In genomic region chr2:122345106-122345893, GRCm38 (mm10) we compare ENCODE assay signal across 20 mouse cellular contexts. TPM values are rescaled to one million over a fixed set of nuclear protein-coding genes. Genes with fewer than 3 reads are reported as not detected.
DNase-seq lines count a peak whose midpoint lies in the region; ATAC-seq and TF ChIP-seq lines count a peak whose summit lies in the region.
"Had no signal": no experiment of that assay in that cellular context is flagged by ENCODE, and none has a peak within 500 bp of the region (broad histone marks: within the 10 kb centered on the region; RNA-seq: fewer than 3 reads in every experiment).

No protein-coding gene starts in this region.

- H3K4me3 ChIP-seq in left cerebral cortex, adult 2 months = no peak overlapping the region
- H3K4me3 ChIP-seq in embryonic facial prominence, embryonic 13.5 days = no peak overlapping the region
- no peak overlapping the region for H3K4me3 ChIP-seq in stomach, embryonic 16.5 days (replicated peaks; ENCODE audit: low read length)
- H3K4me3 ChIP-seq: gastrocnemius, adult 2 months; heart, adult 2 months; midbrain, embryonic 13.5 days; neural tube, embryonic 13.5 days had no signal

- H3K27ac ChIP-seq in left cerebral cortex, adult 2 months = no peak overlapping the region
- H3K27ac ChIP-seq in embryonic facial prominence, embryonic 13.5 days = peak overlapping the region; percentile 56; the same call in 1 of the 2 replicates
- H3K27ac ChIP-seq in stomach, embryonic 16.5 days (ENCODE audit: low read length) = peak overlapping the region; percentile 90
- H3K27ac ChIP-seq: gastrocnemius, adult 2 months; heart, adult 2 months; hindbrain, embryonic 14.5 days; midbrain, embryonic 13.5 days; neural tube, embryonic 13.5 days had no signal

- intact Hi-C loops in left cerebral cortex, adult 2 months (cut with DNase I) = no loop called here
- intact Hi-C loops in left cerebral cortex, postnatal 10 days (cut with DNase I) = no loop called here

- H3K9me3 ChIP-seq in embryonic facial prominence, embryonic 13.5 days = no peaks in the 10 kb centered on the region
- H3K9me3 ChIP-seq in stomach, embryonic 16.5 days (replicated peaks; ENCODE audit: control insufficient read depth, low read length) = no peaks in the 10 kb centered on the region
- H3K9me3 ChIP-seq: midbrain, embryonic 13.5 days; neural tube, embryonic 13.5 days had no signal

- no peak for DNase-seq in left cerebral cortex, adult 2 months (ENCODE audit: extremely low spot score in 1 of 2, low spot score in 2 of 2)
- no peak for DNase-seq in left cerebral cortex, postnatal 10 days (ENCODE audit: extremely low spot score in 1 of 2, low spot score in 2 of 2)
- peak; percentile 65 for DNase-seq in cerebellum, adult 9-11 months
- DNase-seq in adrenal gland, adult 8-10 months = no peak
- DNase-seq in adrenal gland, postnatal 4 days (ENCODE audit: low spot score in 2 of 2) = no peak
- DNase-seq: gastrocnemius, adult 2 months; heart, adult 2 months; kidney, adult 9 months; right cerebral cortex, postnatal 4 days; thymus, postnatal 36 days had no signal

- WGBS in embryonic facial prominence, embryonic 13.5 days = 76% methylated on average over 6 of the region's 6 CpGs
- WGBS in stomach, embryonic 16.5 days = 69% methylated on average over 6 of the region's 6 CpGs

- H3K27me3 ChIP-seq in embryonic facial prominence, embryonic 13.5 days = no peaks in the 10 kb centered on the region
- no peaks in the 10 kb centered on the region for H3K27me3 ChIP-seq in stomach, embryonic 16.5 days (ENCODE audit: control insufficient read depth, insufficient read depth, low read length)
- H3K27me3 ChIP-seq: midbrain, embryonic 13.5 days; neural tube, embryonic 13.5 days had no signal

- H3K4me2 ChIP-seq in embryonic facial prominence, embryonic 13.5 days = no peak overlapping the region
- no peak overlapping the region for H3K4me2 ChIP-seq in stomach, embryonic 16.5 days (ENCODE audit: low read depth, low read length)
- H3K4me2 ChIP-seq: hindbrain, embryonic 14.5 days; liver, embryonic 11.5 days; midbrain, embryonic 13.5 days; neural tube, embryonic 13.5 days had no signal

- no peak for ATAC-seq in embryonic facial prominence, embryonic 13.5 days (ENCODE audit: insufficient number of reproducible peaks, insufficient read depth, low FRiP score, low TSS enrichment, low read depth)
- peak; percentile 21 for ATAC-seq in stomach, embryonic 16.5 days (ENCODE audit: insufficient read depth, low FRiP score)
- ATAC-seq: CD4-positive, CD25-positive, alpha-beta regulatory T cell, adult 4 months; midbrain, embryonic 13.5 days had no signal

- TF ChIP-seq CTCF in left cerebral cortex, adult 2 months (IDR thresholded peaks at IDR 0.05) = peak; percentile 15

- H3K9ac ChIP-seq in embryonic facial prominence, embryonic 13.5 days = no peak overlapping the region
- no peak overlapping the region for H3K9ac ChIP-seq in stomach, embryonic 16.5 days (ENCODE audit: low read length)
- H3K9ac ChIP-seq: hindbrain, embryonic 14.5 days; midbrain, embryonic 13.5 days; neural tube, embryonic 13.5 days had no signal

- H3K36me3 ChIP-seq in embryonic facial prominence, embryonic 13.5 days = no peaks in the 10 kb centered on the region
- no peaks in the 10 kb centered on the region for H3K36me3 ChIP-seq in stomach, embryonic 16.5 days (ENCODE audit: control insufficient read depth, insufficient read depth, low read length)
- H3K36me3 ChIP-seq: midbrain, embryonic 13.5 days; neural tube, embryonic 13.5 days had no signal

- H3K4me1 ChIP-seq in embryonic facial prominence, embryonic 13.5 days = peaks cover 25% of the 10 kb centered on the region
- H3K4me1 ChIP-seq in stomach, embryonic 16.5 days (ENCODE audit: control insufficient read depth, insufficient read depth, low read length) = peaks cover 12% of the 10 kb centered on the region

RNA-seq across cellular contexts. Expression of gene Shf, which starts 23.7 kb away (rescaled TPM):
- total RNA-seq in left cerebral cortex, adult 2 months (2021) = 10 to 100 TPM; 70.3 to 78.4 TPM
- 10 to 100 TPM; 64.8 to 72.7 TPM for total RNA-seq in left cerebral cortex, postnatal 10 days (2021)
- 4.3 and 6.6 TPM in 2 replicates for polyA plus RNA-seq in embryonic facial prominence, embryonic 13.5 days (2015; fragmentation: Nextera tagmentation; extraction: Ambion mirVana)
- 1.1 and 2.5 TPM in 2 replicates for polyA plus RNA-seq in stomach, embryonic 16.5 days (2015; fragmentation: Nextera tagmentation; extraction: Ambion mirVana)
- 10 to 100 TPM in 2 of 4 experiments, 1 to 10 TPM in 2; 8.1 to 18.5 (median 13.8) TPM for total RNA-seq in adrenal gland, adult 8-10 months (2022)
- 10 to 100 TPM; 30.5 to 32.7 TPM for total RNA-seq in adrenal gland, postnatal 4 days (2021)

RNA-seq across cellular contexts. Expression of gene Duox1, which starts 29.8 kb away (rescaled TPM):
- total RNA-seq in left cerebral cortex, adult 2 months (2021) = not detected
- total RNA-seq in left cerebral cortex, postnatal 10 days (2021) = under 1 TPM; 0.15 to 0.26 TPM
- 0.31 and 0.32 TPM in 2 replicates for polyA plus RNA-seq in embryonic facial prominence, embryonic 13.5 days (2015; fragmentation: Nextera tagmentation; extraction: Ambion mirVana)
- polyA plus RNA-seq in stomach, embryonic 16.5 days (2015; fragmentation: Nextera tagmentation; extraction: Ambion mirVana) = 2.7 and 4.3 TPM in 2 replicates
- under 1 TPM in 2 of 4 experiments, not detected in 2; 0.06 to 0.13 TPM for total RNA-seq in adrenal gland, adult 8-10 months (2022)
- total RNA-seq in adrenal gland, postnatal 4 days (2021) = under 1 TPM in 1 of 2 experiments, not detected in 1; 0.06 TPM
- total RNA-seq: layer of hippocampus, adult 18-20 months had no signal
- polyA plus RNA-seq: CD4-positive, CD25-positive, alpha-beta regulatory T cell, adult 4 months; heart, postnatal 0 days had no signal

RNA-seq across cellular contexts. Expression of gene Duoxa1, which starts 31.8 kb away (rescaled TPM):
- not detected for total RNA-seq in left cerebral cortex, adult 2 months (2021)
- total RNA-seq in left cerebral cortex, postnatal 10 days (2021) = under 1 TPM; 0.21 to 0.39 TPM
- 1.6 and 1.9 TPM in 2 replicates for polyA plus RNA-seq in embryonic facial prominence, embryonic 13.5 days (2015; fragmentation: Nextera tagmentation; extraction: Ambion mirVana)
- 11.4 and 17.4 TPM in 2 replicates for polyA plus RNA-seq in stomach, embryonic 16.5 days (2015; fragmentation: Nextera tagmentation; extraction: Ambion mirVana)
- under 1 TPM; 0.20 to 0.52 (median 0.32) TPM for total RNA-seq in adrenal gland, adult 8-10 months (2022)
- total RNA-seq in adrenal gland, postnatal 4 days (2021) = under 1 TPM in 1 of 2 experiments, not detected in 1; 0.25 TPM
- total RNA-seq: left cerebral cortex, postnatal 14 days had no signal
- polyA plus RNA-seq: CD4-positive, CD25-positive, alpha-beta regulatory T cell, adult 4 months; heart, postnatal 0 days; liver, embryonic 11.5 days; neural tube, embryonic 13.5 days had no signal

RNA-seq across cellular contexts. Expression of gene Duoxa2, which starts 46.6 kb away (rescaled TPM):
- total RNA-seq in left cerebral cortex, adult 2 months (2021) = not detected
- total RNA-seq in left cerebral cortex, postnatal 10 days (2021) = under 1 TPM; 0.22 to 0.34 TPM
- not detected in 2 replicates for polyA plus RNA-seq in embryonic facial prominence, embryonic 13.5 days (2015; fragmentation: Nextera tagmentation; extraction: Ambion mirVana)
- polyA plus RNA-seq in stomach, embryonic 16.5 days (2015; fragmentation: Nextera tagmentation; extraction: Ambion mirVana) = 3.4 and 6.1 TPM in 2 replicates
- not detected for total RNA-seq in adrenal gland, adult 8-10 months (2022)
- total RNA-seq in adrenal gland, postnatal 4 days (2021) = under 1 TPM in 1 of 2 experiments, not detected in 1; 0.20 TPM
- total RNA-seq: gastrocnemius, adult 2 months; layer of hippocampus, adult 18-20 months; left cerebral cortex, postnatal 14 days had no signal
- polyA plus RNA-seq: CD4-positive, CD25-positive, alpha-beta regulatory T cell, adult 4 months; liver, embryonic 11.5 days; midbrain, embryonic 13.5 days; neural tube, embryonic 13.5 days had no signal

RNA-seq across cellular contexts. Expression of gene Duox2, which starts 47.1 kb away (rescaled TPM):
- not detected for total RNA-seq in left cerebral cortex, adult 2 months (2021)
- total RNA-seq in left cerebral cortex, postnatal 10 days (2021) = under 1 TPM in 1 of 2 experiments, not detected in 1; 0.26 TPM
- 0.14 TPM in 1 of 2 replicates, not detected in the other for polyA plus RNA-seq in embryonic facial prominence, embryonic 13.5 days (2015; fragmentation: Nextera tagmentation; extraction: Ambion mirVana)
- polyA plus RNA-seq in stomach, embryonic 16.5 days (2015; fragmentation: Nextera tagmentation; extraction: Ambion mirVana) = 1.6 and 2.6 TPM in 2 replicates
- total RNA-seq in adrenal gland, adult 8-10 months (2022) = not detected
- under 1 TPM; 0.08 to 0.17 TPM for total RNA-seq in adrenal gland, postnatal 4 days (2021)
- polyA plus RNA-seq: CD4-positive, CD25-positive, alpha-beta regulatory T cell, adult 4 months; hindbrain, embryonic 14.5 days; liver, embryonic 11.5 days; neural tube, embryonic 13.5 days had no signal
